Mouse (Mus musculus): ENCODE results near the gene Cd300lg. TPM values are rescaled to one million over a fixed set of nuclear protein-coding genes. Genes with fewer than 3 reads are reported as not detected.
A peak's percentile ranks its signal among the peaks of the same experiment; 100 is the strongest.

Gene Cd300lg
- 2.5 and 2.7 TPM in 2 replicates for polyA plus RNA-seq (2012; rRNA removed)

- TF ChIP-seq POLR2A (IDR thresholded peaks at IDR 0.05; ENCODE audit: control insufficient read depth, low read depth, low read length) (no peak), CTCF (IDR thresholded peaks at IDR 0.05; ENCODE audit: control insufficient read depth, insufficient read depth, insufficient replicate concordance, low read depth, low read length) (no peak)
- Histone ChIP-seq H3K4me1 (ENCODE audit: control insufficient read depth, insufficient read depth, low read length) (no peaks in the 10 kb centered on the region), H3K27ac (ENCODE audit: control insufficient read depth, insufficient read depth, low read depth, low read length) (no peak within 1 kb of the TSS), H3K27me3 (ENCODE audit: control insufficient read depth, insufficient read depth, low read length) (no peaks in the 10 kb centered on the region), H3K36me3 (ENCODE audit: control insufficient read depth, insufficient read depth, low read length) (no peaks in the 10 kb centered on the region), H3K4me3 (ENCODE audit: control insufficient read depth, low read depth, low read length) (no peak within 1 kb of the TSS)
These were observed at the start of gene Cd300lg for GRCm38 (mm10) chr11:102041350-102041949. TSS of gene Cd300lg (plus strand) at chr11:102041509.

- no peaks in the 10 kb centered on the region for H3K36me3 ChIP-seq (ENCODE audit: control insufficient read depth, insufficient read depth, low read length)
- H3K4me1 ChIP-seq (ENCODE audit: control insufficient read depth, insufficient read depth, low read length), result no peaks in the 10 kb centered on the region
- H3K27me3 ChIP-seq (ENCODE audit: control insufficient read depth, insufficient read depth, low read length), result no peaks in the 10 kb centered on the region
- TF ChIP-seq CTCF (IDR thresholded peaks at IDR 0.05; ENCODE audit: control insufficient read depth, insufficient read depth, insufficient replicate concordance, low read depth, low read length) (no peak), POLR2A (IDR thresholded peaks at IDR 0.05; ENCODE audit: control insufficient read depth, low read depth, low read length) (no peak)
- no peak overlapping the region for H3K27ac ChIP-seq (ENCODE audit: control insufficient read depth, insufficient read depth, low read depth, low read length)
- no peak overlapping the region for H3K4me3 ChIP-seq (ENCODE audit: control insufficient read depth, low read depth, low read length)
These were observed 49.5 kb upstream of the Cd300lg start for GRCm38 (mm10) chr11:101991813-101992212.

- no peak for TF ChIP-seq POLR2A (IDR thresholded peaks at IDR 0.05; ENCODE audit: control insufficient read depth, low read depth, low read length)
- TF ChIP-seq CTCF (IDR thresholded peaks at IDR 0.05; ENCODE audit: control insufficient read depth, insufficient read depth, insufficient replicate concordance, low read depth, low read length), result no peak
These were observed 48.9 kb upstream of the Cd300lg start for GRCm38 (mm10) chr11:101992411-101992810.

GRCm38 (mm10) chr11:101994100-101994499 lies 47.2 kb upstream of the Cd300lg start:
- TF ChIP-seq CTCF (IDR thresholded peaks at IDR 0.05; ENCODE audit: control insufficient read depth, insufficient read depth, insufficient replicate concordance, low read depth, low read length), result no peak
- no peak for TF ChIP-seq POLR2A (IDR thresholded peaks at IDR 0.05; ENCODE audit: control insufficient read depth, low read depth, low read length)
- Histone ChIP-seq H3K4me3 (ENCODE audit: control insufficient read depth, low read depth, low read length) (no peak overlapping the region), H3K27ac (ENCODE audit: control insufficient read depth, insufficient read depth, low read depth, low read length) (peak overlapping the region; percentile 55; the same call in 1 of the 2 replicates), H3K27me3 (ENCODE audit: control insufficient read depth, insufficient read depth, low read length) (no peaks in the 10 kb centered on the region), H3K4me1 (ENCODE audit: control insufficient read depth, insufficient read depth, low read length) (no peaks in the 10 kb centered on the region), H3K36me3 (ENCODE audit: control insufficient read depth, insufficient read depth, low read length) (no peaks in the 10 kb centered on the region)

More at GRCm38 (mm10) chr11:101992411-101992810, 48.9 kb upstream of the Cd300lg start:
- Histone ChIP-seq H3K4me1 (ENCODE audit: control insufficient read depth, insufficient read depth, low read length) (no peaks in the 10 kb centered on the region), H3K36me3 (ENCODE audit: control insufficient read depth, insufficient read depth, low read length) (no peaks in the 10 kb centered on the region), H3K27me3 (ENCODE audit: control insufficient read depth, insufficient read depth, low read length) (no peaks in the 10 kb centered on the region), H3K4me3 (ENCODE audit: control insufficient read depth, low read depth, low read length) (no peak overlapping the region), H3K27ac (ENCODE audit: control insufficient read depth, insufficient read depth, low read depth, low read length) (no peak overlapping the region)

GRCm38 (mm10) chr11:101995938-101996337 lies 45.4 kb upstream of the Cd300lg start:
- Histone ChIP-seq H3K4me1 (ENCODE audit: control insufficient read depth, insufficient read depth, low read length) (no peaks in the 10 kb centered on the region), H3K27ac (ENCODE audit: control insufficient read depth, insufficient read depth, low read depth, low read length) (no peak overlapping the region), H3K4me3 (ENCODE audit: control insufficient read depth, low read depth, low read length) (no peak overlapping the region), H3K27me3 (ENCODE audit: control insufficient read depth, insufficient read depth, low read length) (no peaks in the 10 kb centered on the region), H3K36me3 (ENCODE audit: control insufficient read depth, insufficient read depth, low read length) (no peaks in the 10 kb centered on the region)
- no peak for TF ChIP-seq POLR2A (IDR thresholded peaks at IDR 0.05; ENCODE audit: control insufficient read depth, low read depth, low read length)
- TF ChIP-seq CTCF (IDR thresholded peaks at IDR 0.05; ENCODE audit: control insufficient read depth, insufficient read depth, insufficient replicate concordance, low read depth, low read length), result no peak

GRCm38 (mm10) chr11:101998258-101998657 lies 43.1 kb upstream of the Cd300lg start:
- H3K27me3 ChIP-seq (ENCODE audit: control insufficient read depth, insufficient read depth, low read length), result no peaks in the 10 kb centered on the region
- no peaks in the 10 kb centered on the region for H3K36me3 ChIP-seq (ENCODE audit: control insufficient read depth, insufficient read depth, low read length)
- H3K27ac ChIP-seq (ENCODE audit: control insufficient read depth, insufficient read depth, low read depth, low read length), result no peak overlapping the region
- no peak overlapping the region for H3K4me3 ChIP-seq (ENCODE audit: control insufficient read depth, low read depth, low read length)
- H3K4me1 ChIP-seq (ENCODE audit: control insufficient read depth, insufficient read depth, low read length), result no peaks in the 10 kb centered on the region
- TF ChIP-seq CTCF (IDR thresholded peaks at IDR 0.05; ENCODE audit: control insufficient read depth, insufficient read depth, insufficient replicate concordance, low read depth, low read length) (no peak), POLR2A (IDR thresholded peaks at IDR 0.05; ENCODE audit: control insufficient read depth, low read depth, low read length) (no peak)

- no peaks in the 10 kb centered on the region for H3K36me3 ChIP-seq (ENCODE audit: control insufficient read depth, insufficient read depth, low read length)
- TF ChIP-seq CTCF (IDR thresholded peaks at IDR 0.05; ENCODE audit: control insufficient read depth, insufficient read depth, insufficient replicate concordance, low read depth, low read length) (no peak), POLR2A (IDR thresholded peaks at IDR 0.05; ENCODE audit: control insufficient read depth, low read depth, low read length) (no peak)
- H3K27me3 ChIP-seq (ENCODE audit: control insufficient read depth, insufficient read depth, low read length), result no peaks in the 10 kb centered on the region
- no peaks in the 10 kb centered on the region for H3K4me1 ChIP-seq (ENCODE audit: control insufficient read depth, insufficient read depth, low read length)
- H3K27ac ChIP-seq (ENCODE audit: control insufficient read depth, insufficient read depth, low read depth, low read length), result no peak overlapping the region
- no peak overlapping the region for H3K4me3 ChIP-seq (ENCODE audit: control insufficient read depth, low read depth, low read length)
These were observed 41.8 kb upstream of the Cd300lg start for GRCm38 (mm10) chr11:101999466-101999865.

Data from testis, adult 2 months (tissue).